Mouse (Mus musculus) embryonic facial prominence, embryonic 12.5 days (tissue): ENCODE results near the gene Ints7. TPM values are rescaled to one million over a fixed set of nuclear protein-coding genes. Genes with fewer than 3 reads are reported as not detected.

Experiments
- ATAC-seq: fragments of 200-750 bp; cut with Nextera tagmentation; 2 replicates; pipeline ENCODE4 v1.8.0; 2017; ENCODE audit not compliant: insufficient number of reproducible peaks, insufficient read depth, low FRiP score, low TSS enrichment
- H3K27ac ChIP-seq: fragments of 300-500 bp; sonication (generic); 2 replicates; pipeline ENCODE4 v1.5.1; 2016; ENCODE audit warnings: mild to moderate bottlenecking
- H3K27me3 ChIP-seq: fragments of 300-500 bp; sonication (generic); 2 replicates; pipeline ENCODE4 v1.6.1; 2016; ENCODE audit warnings: mild to moderate bottlenecking, moderate library complexity
- H3K36me3 ChIP-seq: fragments of 300-500 bp; sonication (generic); 2 replicates; pipeline ENCODE4 v1.6.1; 2016; ENCODE audit warnings: mild to moderate bottlenecking
- H3K4me1 ChIP-seq: fragments of 300-500 bp; sonication (generic); 2 replicates; pipeline ENCODE4 v1.6.1; 2016
- H3K4me2 ChIP-seq: fragments of 300-500 bp; sonication (generic); replicated peaks from 2 replicates; pipeline ENCODE4 v1.6.1; 2016; ENCODE audit warnings: mild to moderate bottlenecking, moderate library complexity
- H3K4me3 ChIP-seq: fragments of 300-500 bp; sonication (generic); 2 replicates; pipeline ENCODE4 v1.5.1; 2016; ENCODE audit warnings: mild to moderate bottlenecking
- H3K9ac ChIP-seq: fragments of 300-500 bp; sonication (generic); 2 replicates; pipeline ENCODE4 v1.6.1; 2016; ENCODE audit warnings: mild to moderate bottlenecking, moderate library complexity
- H3K9me3 ChIP-seq: fragments of 300-500 bp; sonication (generic); 2 replicates; pipeline ENCODE4 v1.6.1; 2016; ENCODE audit warnings: mild to moderate bottlenecking, moderate library complexity
- WGBS: fragments of 180-500 bp; shearing (Covaris S2); methylation state at CpG from one replicate; pipeline ENCODE4 v1.1.7; 2016; 5-methylcytosine and 5-hydroxymethylcytosine counted together
- polyA plus RNA-seq: library from polyadenylated mRNA; unstranded; fragments of >200 nt; fragmentation: Nextera tagmentation; extraction: Ambion mirVana; gene quantifications from 2 replicates; pipeline ENCODE4 v1.2.1, GENCODE M21; 2016

Ints7 gene
- polyA plus RNA-seq, 1 experiment from 2014 or later = 75.2 TPM

- Histone ChIP-seq H3K4me1 (no peaks in the 10 kb centered on the region; the same call in 1 of the 2 replicates), H3K9ac (no peak overlapping the region), H3K27me3 (no peaks in the 10 kb centered on the region), H3K27ac (no peak overlapping the region), H3K36me3 (no peaks in the 10 kb centered on the region), H3K4me2 (no peak overlapping the region), H3K9me3 (no peaks in the 10 kb centered on the region), H3K4me3 (no peak overlapping the region)
- 81% methylated on average over 2 of the region's 2 CpGs for WGBS
- no peak for ATAC-seq
These were observed 63.0 kb downstream of the Ints7 start for GRCm38 (mm10) chr1:191638404-191638803.

DNA sequence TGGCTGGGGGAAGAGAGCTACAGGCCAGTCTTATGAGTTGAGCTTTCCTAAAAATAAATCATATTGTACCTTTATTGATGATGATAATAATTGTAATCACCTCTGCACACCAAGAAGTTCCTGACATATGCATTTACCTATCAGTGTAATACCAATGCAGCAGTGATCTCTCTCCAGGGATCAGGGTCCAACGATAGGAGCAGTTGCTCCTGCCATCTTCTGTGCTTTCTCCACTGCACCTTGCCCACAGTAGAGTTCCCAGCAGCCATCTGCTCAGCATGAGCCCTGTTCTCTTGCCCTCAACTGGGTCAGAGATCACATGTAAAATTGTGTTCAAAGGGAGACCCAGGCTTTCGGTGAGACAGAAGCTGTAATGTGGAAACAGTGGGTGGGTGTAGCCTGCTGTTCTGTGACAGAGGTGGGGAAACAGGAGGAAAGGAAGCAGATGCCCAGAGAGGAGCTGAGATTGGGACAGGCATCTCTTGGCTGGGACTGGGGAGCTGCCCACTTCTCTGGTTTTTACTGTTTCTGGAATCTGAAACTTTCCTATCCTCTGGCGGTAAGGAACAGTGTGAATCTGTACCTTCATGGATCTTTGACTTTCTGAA lies 63.9 kb downstream of the Ints7 start:
- no peaks in the 10 kb centered on the region for H3K9me3 ChIP-seq
- H3K4me3 ChIP-seq = no peak overlapping the region
- no peak overlapping the region for H3K9ac ChIP-seq
- H3K4me1 ChIP-seq = no peaks in the 10 kb centered on the region; the same call in 1 of the 2 replicates
- WGBS = 71% methylated on average over 3 of the region's 3 CpGs
- H3K36me3 ChIP-seq = no peaks in the 10 kb centered on the region
- no peak overlapping the region for H3K4me2 ChIP-seq
- ATAC-seq = no peak
- H3K27ac ChIP-seq = no peak overlapping the region
- H3K27me3 ChIP-seq = no peaks in the 10 kb centered on the region

GRCm38 (mm10) chr1:191640146-191640545 lies 64.7 kb downstream of the Ints7 start:
- Histone ChIP-seq H3K27ac (no peak overlapping the region), H3K27me3 (no peaks in the 10 kb centered on the region), H3K4me3 (no peak overlapping the region), H3K36me3 (no peaks in the 10 kb centered on the region), H3K4me2 (no peak overlapping the region), H3K9ac (no peak overlapping the region), H3K4me1 (no peaks in the 10 kb centered on the region; the same call in 1 of the 2 replicates), H3K9me3 (no peaks in the 10 kb centered on the region)
- WGBS = 70% methylated on average over 2 of the region's 2 CpGs
- ATAC-seq = no peak

GRCm38 (mm10) chr1:191640848-191641247 lies 65.4 kb downstream of the Ints7 start:
- Histone ChIP-seq H3K36me3 (no peaks in the 10 kb centered on the region), H3K4me2 (no peak overlapping the region), H3K4me3 (no peak overlapping the region), H3K9ac (no peak overlapping the region), H3K27me3 (no peaks in the 10 kb centered on the region), H3K9me3 (no peaks in the 10 kb centered on the region), H3K27ac (no peak overlapping the region), H3K4me1 (no peaks in the 10 kb centered on the region; the same call in 1 of the 2 replicates)
- WGBS = 71% methylated on average over 3 of the region's 3 CpGs
- ATAC-seq = no peak

DNA sequence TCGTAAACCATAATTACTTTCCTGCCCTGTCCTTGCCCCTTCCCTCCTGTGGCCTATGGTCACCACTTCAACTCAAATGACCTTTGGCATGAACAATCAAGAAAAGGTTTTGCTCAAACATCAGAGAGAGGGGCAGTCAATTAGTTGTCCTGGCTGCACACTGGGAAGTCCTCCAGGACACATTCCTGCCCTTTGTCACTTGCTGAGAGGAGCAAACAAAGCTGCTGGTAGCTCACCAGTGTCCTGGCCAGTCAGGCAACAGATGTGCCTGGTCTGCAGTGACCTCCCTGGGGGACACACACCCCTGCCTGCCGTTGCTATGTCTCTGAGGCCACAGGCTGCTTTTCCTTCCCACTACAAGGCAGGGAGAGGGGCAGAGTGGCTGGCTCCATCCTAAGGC lies 66.0 kb downstream of the Ints7 start:
- Histone ChIP-seq H3K27me3 (no peaks in the 10 kb centered on the region), H3K4me3 (no peak overlapping the region), H3K9me3 (no peaks in the 10 kb centered on the region), H3K4me1 (no peaks in the 10 kb centered on the region; the same call in 1 of the 2 replicates), H3K27ac (no peak overlapping the region), H3K36me3 (no peaks in the 10 kb centered on the region), H3K4me2 (no peak overlapping the region), H3K9ac (no peak overlapping the region)
- 16% methylated on average over 2 of the region's 2 CpGs for WGBS
- ATAC-seq = no peak

- Histone ChIP-seq H3K9me3 (no peaks in the 10 kb centered on the region), H3K36me3 (no peaks in the 10 kb centered on the region), H3K4me1 (no peaks in the 10 kb centered on the region; the same call in 1 of the 2 replicates), H3K9ac (no peak overlapping the region), H3K4me3 (no peak overlapping the region), H3K27ac (no peak overlapping the region), H3K27me3 (no peaks in the 10 kb centered on the region), H3K4me2 (no peak overlapping the region)
- ATAC-seq = no peak
- 55% methylated on average over 4 of the region's 4 CpGs for WGBS
These were observed 67.5 kb downstream of the Ints7 start for GRCm38 (mm10) chr1:191642903-191643302.

DNA sequence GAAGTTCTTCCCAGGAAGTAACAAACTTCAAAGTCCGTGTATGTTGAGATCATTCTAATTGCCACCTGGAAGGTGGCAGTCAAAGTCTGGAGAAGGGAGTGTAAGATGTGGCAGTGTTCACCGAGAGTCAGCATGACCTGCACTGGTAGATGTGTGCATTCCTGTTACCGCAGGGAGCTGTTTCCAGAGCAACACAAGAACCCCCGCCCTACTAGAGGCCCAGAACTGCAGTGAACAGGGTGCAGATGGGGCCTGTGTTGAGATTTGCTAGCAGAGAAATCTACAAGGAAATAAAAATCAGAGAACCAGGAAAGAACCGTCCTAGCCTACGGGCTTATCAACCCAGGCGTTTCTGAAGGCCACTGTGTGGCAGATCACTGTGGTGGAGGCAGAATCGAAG lies 70.5 kb downstream of the Ints7 start:
- Histone ChIP-seq H3K4me2 (no peak overlapping the region), H3K4me3 (no peak overlapping the region), H3K9me3 (no peaks in the 10 kb centered on the region), H3K4me1 (no peaks in the 10 kb centered on the region; the same call in 1 of the 2 replicates), H3K36me3 (no peaks in the 10 kb centered on the region), H3K27ac (no peak overlapping the region), H3K9ac (no peak overlapping the region), H3K27me3 (no peaks in the 10 kb centered on the region)
- ATAC-seq = no peak
- WGBS = 66% methylated on average over 8 of the region's 8 CpGs

GRCm38 (mm10) chr1:191647590-191647989 lies 72.2 kb downstream of the Ints7 start:
- no peak overlapping the region for H3K27ac ChIP-seq
- no peaks in the 10 kb centered on the region for H3K27me3 ChIP-seq
- no peak overlapping the region for H3K9ac ChIP-seq
- H3K9me3 ChIP-seq = no peaks in the 10 kb centered on the region
- H3K4me3 ChIP-seq = no peak overlapping the region
- ATAC-seq = no peak
- H3K36me3 ChIP-seq = no peaks in the 10 kb centered on the region
- H3K4me1 ChIP-seq = no peaks in the 10 kb centered on the region
- no peak overlapping the region for H3K4me2 ChIP-seq
- 86% methylated on average over 3 of the region's 3 CpGs for WGBS

- Histone ChIP-seq H3K4me3 (no peak overlapping the region), H3K9me3 (no peaks in the 10 kb centered on the region), H3K9ac (no peak overlapping the region), H3K4me2 (no peak overlapping the region), H3K4me1 (peaks cover 7% of the 10 kb centered on the region; the same call in 1 of the 2 replicates), H3K36me3 (no peaks in the 10 kb centered on the region), H3K27me3 (no peaks in the 10 kb centered on the region), H3K27ac (no peak overlapping the region)
- 64% methylated on average over 3 of the region's 3 CpGs for WGBS
- no peak for ATAC-seq
These were observed 84.0 kb downstream of the Ints7 start for GRCm38 (mm10) chr1:191659441-191659840.

DNA sequence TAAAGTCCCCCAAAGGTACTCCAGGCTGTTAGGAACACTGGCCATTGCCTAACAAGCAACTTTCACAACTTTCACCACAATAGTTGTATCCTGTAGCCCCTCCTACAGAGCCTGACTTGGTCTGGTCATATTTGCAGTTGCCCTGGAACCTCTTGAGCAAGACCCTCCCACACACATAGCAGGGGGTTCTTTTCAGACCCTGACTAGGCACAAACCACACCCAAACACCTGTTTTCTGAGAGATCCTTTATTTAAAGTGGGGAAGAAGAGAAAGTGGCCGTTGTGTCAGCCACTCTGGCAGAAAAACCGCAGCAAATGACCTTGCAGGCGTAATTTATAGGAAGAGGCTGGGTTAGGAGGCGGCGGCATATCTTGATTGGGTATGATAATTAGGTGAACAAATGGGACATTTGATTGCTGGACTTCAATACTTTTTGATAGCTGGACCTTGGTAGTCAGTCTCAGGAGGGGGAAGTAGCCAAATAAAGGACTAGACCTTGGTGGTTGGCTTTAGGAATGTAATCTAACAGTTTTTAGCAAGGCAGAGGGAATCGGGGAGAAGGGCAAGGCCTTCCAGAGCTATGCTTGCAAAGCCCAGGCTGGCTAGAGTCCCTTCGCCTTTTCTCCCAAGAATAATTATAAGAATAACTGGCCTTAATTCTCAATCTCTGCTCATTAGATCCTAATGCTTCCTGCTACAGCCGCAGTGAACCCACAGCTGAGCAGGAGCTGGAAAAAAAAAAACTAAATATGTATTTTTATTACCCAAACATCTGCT lies 85.8 kb downstream of the Ints7 start:
- Histone ChIP-seq H3K27ac (no peak overlapping the region), H3K9me3 (no peaks in the 10 kb centered on the region), H3K4me3 (no peak overlapping the region), H3K9ac (no peak overlapping the region), H3K27me3 (no peaks in the 10 kb centered on the region), H3K4me1 (peaks cover 7% of the 10 kb centered on the region; the same call in 1 of the 2 replicates), H3K4me2 (no peak overlapping the region), H3K36me3 (no peaks in the 10 kb centered on the region)
- no peak for ATAC-seq
- WGBS = 74% methylated on average over 8 of the region's 8 CpGs

GRCm38 (mm10) chr1:191662178-191662898 lies 86.9 kb downstream of the Ints7 start:
- Histone ChIP-seq H3K4me1 (peaks cover 5% of the 10 kb centered on the region; the same call in 1 of the 2 replicates), H3K4me3 (no peak overlapping the region), H3K9ac (no peak overlapping the region), H3K27me3 (no peaks in the 10 kb centered on the region), H3K4me2 (no peak overlapping the region), H3K9me3 (no peaks in the 10 kb centered on the region), H3K27ac (no peak overlapping the region), H3K36me3 (no peaks in the 10 kb centered on the region)
- 57% methylated on average over 9 of the region's 9 CpGs for WGBS
- ATAC-seq = no peak
